Mouse (Mus musculus): Measurements from ENCODE around the gene Ush1c. TPM values are rescaled to one million over a fixed set of nuclear protein-coding genes. Genes with fewer than 3 reads are reported as not detected.

The Ush1c gene
- total and polyA plus RNA-seq, 2 experiments from 2014 or later: 2.7 to 5.5 TPM

GRCm38 (mm10) chr7:46226936-46227335, 11.4 kb downstream of the Ush1c start:
- Histone ChIP-seq H3K4me1 (ENCODE audit: control insufficient read depth, insufficient read depth) (peaks cover 7% of the 10 kb centered on the region; the same call in 1 of the 2 replicates), H3K27ac (ENCODE audit: low read depth) (no peak overlapping the region), H3K9me3 (replicated peaks; ENCODE audit: control insufficient read depth, low read length) (no peaks in the 10 kb centered on the region), H3K4me2 (ENCODE audit: low read depth, low read length) (no peak overlapping the region), H3K4me3 (ENCODE audit: low read depth, low read length) (no peak overlapping the region), H3K36me3 (replicated peaks; ENCODE audit: control insufficient read depth, insufficient read depth, low read length) (no peaks in the 10 kb centered on the region), H3K9ac (replicated peaks; ENCODE audit: low read depth, low read length) (no peak overlapping the region), H3K27me3 (ENCODE audit: control insufficient read depth, insufficient read depth, low read length) (no peaks in the 10 kb centered on the region)
- TF ChIP-seq EP300 (IDR thresholded peaks at IDR 0.05; ENCODE audit: low read depth): no peak
- TF ChIP-seq CTCF (IDR thresholded peaks at IDR 0.05; ENCODE audit: low read depth): no peak
- WGBS: 36% methylated on average over 4 of the region's 4 CpGs
- DNase-seq (ENCODE audit: low spot score): peak; percentile 73
- ATAC-seq (ENCODE audit: insufficient read depth, low read depth): peak; percentile 81

GRCm38 (mm10) chr7:46226253-46226652, 12.1 kb downstream of the Ush1c start:
- Histone ChIP-seq H3K9ac (replicated peaks; ENCODE audit: low read depth, low read length) (no peak overlapping the region), H3K27me3 (ENCODE audit: control insufficient read depth, insufficient read depth, low read length) (no peaks in the 10 kb centered on the region), H3K27ac (ENCODE audit: low read depth) (no peak overlapping the region), H3K9me3 (replicated peaks; ENCODE audit: control insufficient read depth, low read length) (no peaks in the 10 kb centered on the region), H3K36me3 (replicated peaks; ENCODE audit: control insufficient read depth, insufficient read depth, low read length) (no peaks in the 10 kb centered on the region), H3K4me3 (ENCODE audit: low read depth, low read length) (no peak overlapping the region), H3K4me2 (ENCODE audit: low read depth, low read length) (no peak overlapping the region), H3K4me1 (ENCODE audit: control insufficient read depth, insufficient read depth) (peaks cover 7% of the 10 kb centered on the region; the same call in 1 of the 2 replicates)
- no peak for DNase-seq (ENCODE audit: low spot score)
- TF ChIP-seq EP300 (IDR thresholded peaks at IDR 0.05; ENCODE audit: low read depth) (no peak), CTCF (IDR thresholded peaks at IDR 0.05; ENCODE audit: low read depth) (peak; percentile 42)
- WGBS: 20% methylated on average over 7 of the region's 7 CpGs
- ATAC-seq (ENCODE audit: insufficient read depth, low read depth): no peak

- no peaks in the 10 kb centered on the region for H3K4me1 ChIP-seq (ENCODE audit: control insufficient read depth, insufficient read depth)
- DNase-seq (ENCODE audit: low spot score) (no peak), ATAC-seq (ENCODE audit: insufficient read depth, low read depth) (no peak)
- H3K27ac ChIP-seq (ENCODE audit: low read depth): no peak overlapping the region
- H3K9ac ChIP-seq (replicated peaks; ENCODE audit: low read depth, low read length): no peak overlapping the region
- no peaks in the 10 kb centered on the region for H3K36me3 ChIP-seq (replicated peaks; ENCODE audit: control insufficient read depth, insufficient read depth, low read length)
- H3K4me3 ChIP-seq (ENCODE audit: low read depth, low read length): no peak overlapping the region
- TF ChIP-seq CTCF (IDR thresholded peaks at IDR 0.05; ENCODE audit: low read depth) (no peak), EP300 (IDR thresholded peaks at IDR 0.05; ENCODE audit: low read depth) (no peak)
- no peak overlapping the region for H3K4me2 ChIP-seq (ENCODE audit: low read depth, low read length)
- 71% methylated on average over 8 of the region's 8 CpGs for WGBS
- no peaks in the 10 kb centered on the region for H3K9me3 ChIP-seq (replicated peaks; ENCODE audit: control insufficient read depth, low read length)
- 0 out of 2 replicates have a peak, but pooled peaks cover 8% of the 10 kb centered on the region for H3K27me3 ChIP-seq (ENCODE audit: control insufficient read depth, insufficient read depth, low read length)
Measured at GRCm38 (mm10) chr7:46220591-46221129, 17.6 kb downstream of the Ush1c start.

- no peak overlapping the region for H3K9ac ChIP-seq (replicated peaks; ENCODE audit: low read depth, low read length)
- no peak overlapping the region for H3K4me3 ChIP-seq (ENCODE audit: low read depth, low read length)
- H3K27me3 ChIP-seq (ENCODE audit: control insufficient read depth, insufficient read depth, low read length): 0 out of 2 replicates have a peak, but pooled peaks cover 8% of the 10 kb centered on the region
- H3K9me3 ChIP-seq (replicated peaks; ENCODE audit: control insufficient read depth, low read length): no peaks in the 10 kb centered on the region
- no peak overlapping the region for H3K27ac ChIP-seq (ENCODE audit: low read depth)
- H3K4me2 ChIP-seq (ENCODE audit: low read depth, low read length): no peak overlapping the region
- no peaks in the 10 kb centered on the region for H3K4me1 ChIP-seq (ENCODE audit: control insufficient read depth, insufficient read depth)
- TF ChIP-seq EP300 (IDR thresholded peaks at IDR 0.05; ENCODE audit: low read depth) (no peak), CTCF (IDR thresholded peaks at IDR 0.05; ENCODE audit: low read depth) (no peak)
- 26% methylated on average over 11 of the region's 11 CpGs for WGBS
- no peak for DNase-seq (ENCODE audit: low spot score)
- 0 out of 2 replicates have a peak, but pooled peaks have one; percentile 44 for ATAC-seq (ENCODE audit: insufficient read depth, low read depth)
- no peaks in the 10 kb centered on the region for H3K36me3 ChIP-seq (replicated peaks; ENCODE audit: control insufficient read depth, insufficient read depth, low read length)
Measured at GRCm38 (mm10) chr7:46218415-46218814, 19.9 kb downstream of the Ush1c start.

GRCm38 (mm10) chr7:46216481-46216880, 21.8 kb downstream of the Ush1c start:
- TF ChIP-seq EP300 (IDR thresholded peaks at IDR 0.05; ENCODE audit: low read depth) (no peak), CTCF (IDR thresholded peaks at IDR 0.05; ENCODE audit: low read depth) (no peak)
- Histone ChIP-seq H3K4me3 (ENCODE audit: low read depth, low read length) (no peak overlapping the region), H3K27ac (ENCODE audit: low read depth) (no peak overlapping the region), H3K4me1 (ENCODE audit: control insufficient read depth, insufficient read depth) (no peaks in the 10 kb centered on the region), H3K27me3 (ENCODE audit: control insufficient read depth, insufficient read depth, low read length) (0 out of 2 replicates have a peak, but pooled peaks cover 8% of the 10 kb centered on the region), H3K9me3 (replicated peaks; ENCODE audit: control insufficient read depth, low read length) (no peaks in the 10 kb centered on the region), H3K36me3 (replicated peaks; ENCODE audit: control insufficient read depth, insufficient read depth, low read length) (no peaks in the 10 kb centered on the region), H3K9ac (replicated peaks; ENCODE audit: low read depth, low read length) (no peak overlapping the region), H3K4me2 (ENCODE audit: low read depth, low read length) (no peak overlapping the region)
- no peak for DNase-seq (ENCODE audit: low spot score)
- no peak for ATAC-seq (ENCODE audit: insufficient read depth, low read depth)
- WGBS: 69% methylated on average over 2 of the region's 2 CpGs

GRCm38 (mm10) chr7:46210276-46210675, 28.0 kb downstream of the Ush1c start:
- TF ChIP-seq CTCF (IDR thresholded peaks at IDR 0.05; ENCODE audit: low read depth): no peak
- TF ChIP-seq EP300 (IDR thresholded peaks at IDR 0.05; ENCODE audit: low read depth): no peak
- Histone ChIP-seq H3K4me3 (ENCODE audit: low read depth, low read length) (no peak overlapping the region), H3K9ac (replicated peaks; ENCODE audit: low read depth, low read length) (no peak overlapping the region), H3K27me3 (ENCODE audit: control insufficient read depth, insufficient read depth, low read length) (no peaks in the 10 kb centered on the region), H3K4me2 (ENCODE audit: low read depth, low read length) (no peak overlapping the region), H3K4me1 (ENCODE audit: control insufficient read depth, insufficient read depth) (no peaks in the 10 kb centered on the region), H3K36me3 (replicated peaks; ENCODE audit: control insufficient read depth, insufficient read depth, low read length) (no peaks in the 10 kb centered on the region), H3K27ac (ENCODE audit: low read depth) (no peak overlapping the region), H3K9me3 (replicated peaks; ENCODE audit: control insufficient read depth, low read length) (no peaks in the 10 kb centered on the region)
- DNase-seq (ENCODE audit: low spot score) (no peak), ATAC-seq (ENCODE audit: insufficient read depth, low read depth) (no peak)
- 83% methylated on average over 6 of the region's 6 CpGs for WGBS

Measured in heart, postnatal 0 days (tissue).